8 mouse cellular contexts compared by ENCODE assay signal in genomic region chr6:34543303-34544206, GRCm38 (mm10). TPM values are rescaled to one million over a fixed set of nuclear protein-coding genes. Genes with fewer than 3 reads are reported as not detected.
DNase-seq lines count a peak whose midpoint lies in the region; ATAC-seq and TF ChIP-seq lines count a peak whose summit lies in the region.

No protein-coding gene starts in this region.

- H3K27ac ChIP-seq in lung, postnatal 0 days (ENCODE audit: low read length), result 0 out of 2 replicates have a peak overlapping the region, but pooled peaks have one; percentile 16
- no peak overlapping the region for H3K27ac ChIP-seq in forebrain, postnatal 0 days (ENCODE audit: low read depth, low read length)
- no peak overlapping the region for H3K27ac ChIP-seq in stomach, embryonic 16.5 days (ENCODE audit: low read length)

- no peaks in the 10 kb centered on the region for H3K36me3 ChIP-seq in lung, postnatal 0 days (ENCODE audit: insufficient read depth, low read length)
- no peaks in the 10 kb centered on the region for H3K36me3 ChIP-seq in forebrain, postnatal 0 days (ENCODE audit: insufficient read depth)
- no peaks in the 10 kb centered on the region for H3K36me3 ChIP-seq in stomach, embryonic 16.5 days (ENCODE audit: control insufficient read depth, insufficient read depth, low read length)

- H3K4me2 ChIP-seq in lung, postnatal 0 days (replicated peaks; ENCODE audit: low read depth, low read length), result peak overlapping the region; percentile 39
- H3K4me2 ChIP-seq in forebrain, postnatal 0 days (ENCODE audit: low read depth), result no peak overlapping the region; the same call in 1 of the 2 replicates
- H3K4me2 ChIP-seq in stomach, embryonic 16.5 days (ENCODE audit: low read depth, low read length), result peak overlapping the region; percentile 38

- H3K9me3 ChIP-seq in lung, postnatal 0 days (ENCODE audit: low read length), result no peaks in the 10 kb centered on the region
- no peaks in the 10 kb centered on the region for H3K9me3 ChIP-seq in forebrain, postnatal 0 days (ENCODE audit: low read length)
- H3K9me3 ChIP-seq in stomach, embryonic 16.5 days (replicated peaks; ENCODE audit: control insufficient read depth, low read length), result no peaks in the 10 kb centered on the region

- no peaks in the 10 kb centered on the region for H3K27me3 ChIP-seq in lung, postnatal 0 days (replicated peaks; ENCODE audit: insufficient read depth, low read length)
- H3K27me3 ChIP-seq in forebrain, postnatal 0 days (ENCODE audit: insufficient read depth, low read length), result no peaks in the 10 kb centered on the region
- no peaks in the 10 kb centered on the region for H3K27me3 ChIP-seq in stomach, embryonic 16.5 days (ENCODE audit: control insufficient read depth, insufficient read depth, low read length)

- H3K9ac ChIP-seq in lung, postnatal 0 days (replicated peaks; ENCODE audit: low read depth), result no peak overlapping the region
- no peak overlapping the region for H3K9ac ChIP-seq in forebrain, postnatal 0 days
- 0 out of 2 replicates have a peak overlapping the region, but pooled peaks have one; percentile 5 for H3K9ac ChIP-seq in stomach, embryonic 16.5 days (ENCODE audit: low read length)

- peak; percentile 78 for DNase-seq in lung, postnatal 0 days (ENCODE audit: low spot score)
- DNase-seq in lung, postnatal 10 days, result no peak
- DNase-seq in forebrain, postnatal 0 days, result peak; percentile 21
- DNase-seq in kidney, postnatal 36 days, result peak; percentile 10 to 29
- DNase-seq in urinary bladder, postnatal 10 days (ENCODE audit: low spot score), result no peak
- no peak for DNase-seq in spleen, postnatal 4 days (ENCODE audit: low spot score in 2 of 2)
- DNase-seq in lung, postnatal 4 days, result no peak

- TF ChIP-seq CTCF in lung, postnatal 0 days (IDR thresholded peaks at IDR 0.05), result no peak
- TF ChIP-seq CTCF in forebrain, postnatal 0 days (IDR thresholded peaks at IDR 0.05; ENCODE audit: low read depth), result no peak

- peak; percentile 54 for ATAC-seq in lung, postnatal 0 days
- 0 out of 2 replicates have a peak, but pooled peaks have one; percentile 29 for ATAC-seq in forebrain, postnatal 0 days
- ATAC-seq in stomach, embryonic 16.5 days (ENCODE audit: insufficient read depth, low FRiP score), result peak; percentile 41; the same call in 1 of the 2 replicates

- TF ChIP-seq EP300 in lung, postnatal 0 days (IDR thresholded peaks at IDR 0.05), result no peak

- 20% methylated on average over 21 of the region's 21 CpGs for WGBS in lung, postnatal 0 days
- 34% methylated on average over 21 of the region's 21 CpGs for WGBS in forebrain, postnatal 0 days
- WGBS in stomach, embryonic 16.5 days, result 29% methylated on average over 21 of the region's 21 CpGs

- peaks cover 8% of the 10 kb centered on the region; the same call in 1 of the 2 replicates for H3K4me1 ChIP-seq in lung, postnatal 0 days (ENCODE audit: insufficient read depth, low read depth, low read length)
- H3K4me1 ChIP-seq in forebrain, postnatal 0 days (ENCODE audit: insufficient read depth), result no peaks in the 10 kb centered on the region
- peaks cover 13% of the 10 kb centered on the region for H3K4me1 ChIP-seq in stomach, embryonic 16.5 days (ENCODE audit: control insufficient read depth, insufficient read depth, low read length)

- peak overlapping the region; percentile 1; the same call in 1 of the 2 replicates for H3K4me3 ChIP-seq in lung, postnatal 0 days (ENCODE audit: low read depth, low read length)
- H3K4me3 ChIP-seq in forebrain, postnatal 0 days (ENCODE audit: low read depth, low read length), result no peak overlapping the region
- no peak overlapping the region for H3K4me3 ChIP-seq in stomach, embryonic 16.5 days (replicated peaks; ENCODE audit: low read length)

RNA-seq across cellular contexts. Expression of gene Cald1, which starts 54.7 kb away (rescaled TPM):
- 249 and 273 TPM in 2 replicates for polyA plus RNA-seq in lung, postnatal 0 days (2015; fragmentation: Nextera tagmentation; extraction: Ambion mirVana)
- 19.6 and 28.5 TPM in 2 replicates for total RNA-seq in forebrain, postnatal 0 days (2014; rRNA removed)
- 32.5 and 40.8 TPM in 2 replicates for polyA plus RNA-seq in forebrain, postnatal 0 days (2015; fragmentation: Nextera tagmentation; extraction: Ambion mirVana)
- polyA plus RNA-seq in stomach, embryonic 16.5 days (2015; fragmentation: Nextera tagmentation; extraction: Ambion mirVana), result 362 and 363 TPM in 2 replicates

Comparison
In these comparisons a context has a peak if more than half of its experiments do, and no peak if none do; other contexts are left out.
1. DNase-seq: peak in lung, postnatal 0 days (single experiment), forebrain, postnatal 0 days (single experiment) and kidney, postnatal 36 days (2 of 2); none in lung, postnatal 10 days (single experiment), urinary bladder, postnatal 10 days (single experiment), spleen, postnatal 4 days (0 of 2) and lung, postnatal 4 days (0 of 2).
2. Peak in every context shown above with its lines, with median percentiles within 50 percentile points of each other: ATAC-seq.